Mouse (Mus musculus) hindbrain, embryonic 10.5 days (tissue): ENCODE results near the gene Chrnd. TPM values are rescaled to one million over a fixed set of nuclear protein-coding genes. Genes with fewer than 3 reads are reported as not detected.

Source experiments
- DNase-seq: peaks from one replicate; pipeline ENCODE4 v3.0.0-alpha.2; 2017; ENCODE audit warnings: low spot score
- H3K27ac ChIP-seq: fragments of 300-500 bp; sonication (generic); 2 replicates; pipeline ENCODE4 v1.5.1; 2016; ENCODE audit warnings: mild to moderate bottlenecking, moderate library complexity
- H3K27me3 ChIP-seq: fragments of 300-500 bp; sonication (generic); 2 replicates; pipeline ENCODE4 v1.6.1; 2016; ENCODE audit warnings: mild to moderate bottlenecking; ENCODE audit not compliant: poor library complexity, insufficient read depth, severe bottlenecking
- H3K36me3 ChIP-seq: fragments of 300-500 bp; sonication (generic); 2 replicates; pipeline ENCODE4 v1.6.1; 2016; ENCODE audit warnings: mild to moderate bottlenecking, moderate library complexity
- H3K4me1 ChIP-seq: fragments of 300-500 bp; sonication (generic); replicated peaks from 2 replicates; pipeline ENCODE4 v1.6.1; 2016; ENCODE audit warnings: mild to moderate bottlenecking
- H3K4me3 ChIP-seq: fragments of 300-500 bp; sonication (generic); 2 replicates; pipeline ENCODE4 v1.5.1; 2016; ENCODE audit warnings: mild to moderate bottlenecking, moderate library complexity
- H3K9me3 ChIP-seq: fragments of 300-500 bp; sonication (generic); 2 replicates; pipeline ENCODE4 v1.6.1; 2016; ENCODE audit warnings: mild to moderate bottlenecking, moderate library complexity
- WGBS: fragments of 180-500 bp; shearing (Covaris S2); methylation state at CpG from one replicate; pipeline ENCODE4 v1.1.7; 2016; 5-methylcytosine and 5-hydroxymethylcytosine counted together
- polyA plus RNA-seq: library from polyadenylated mRNA; unstranded; fragments of >200 nt; fragmentation: Nextera tagmentation; extraction: Ambion mirVana; gene quantifications from 2 replicates; pipeline ENCODE4 v1.2.1, GENCODE M21; 2016

Gene Chrnd
- polyA plus RNA-seq, 1 experiment from 2014 or later = not detected

DNA sequence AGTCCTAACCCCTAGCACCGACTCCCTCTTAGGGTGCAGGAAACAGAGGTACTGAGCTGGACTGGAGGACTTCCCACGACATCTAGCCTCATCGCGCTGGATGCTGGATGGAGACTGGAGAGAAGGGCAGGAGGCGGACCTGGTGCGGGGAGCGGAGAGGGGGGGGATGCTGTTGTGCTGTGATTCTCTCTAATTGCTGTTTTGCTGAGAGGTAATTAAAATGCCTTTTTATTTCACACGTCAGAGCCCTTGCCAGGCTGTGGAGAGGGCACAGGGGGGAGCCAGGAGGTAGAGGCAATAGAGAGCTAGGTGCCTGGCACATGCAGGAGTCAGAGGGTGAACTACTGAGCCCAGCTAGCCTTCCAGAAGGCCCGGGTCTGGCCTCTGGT, 25.6 kb upstream of the Chrnd start:
- WGBS = 56% methylated on average over 9 of the region's 9 CpGs
- Histone ChIP-seq H3K4me3 (no peak overlapping the region), H3K4me1 (peaks cover 18% of the 10 kb centered on the region), H3K27ac (peak overlapping the region; percentile 35; the same call in 1 of the 2 replicates), H3K9me3 (no peaks in the 10 kb centered on the region), H3K27me3 (peaks cover 69% of the 10 kb centered on the region), H3K36me3 (no peaks in the 10 kb centered on the region)
- DNase-seq = no peak

DNA sequence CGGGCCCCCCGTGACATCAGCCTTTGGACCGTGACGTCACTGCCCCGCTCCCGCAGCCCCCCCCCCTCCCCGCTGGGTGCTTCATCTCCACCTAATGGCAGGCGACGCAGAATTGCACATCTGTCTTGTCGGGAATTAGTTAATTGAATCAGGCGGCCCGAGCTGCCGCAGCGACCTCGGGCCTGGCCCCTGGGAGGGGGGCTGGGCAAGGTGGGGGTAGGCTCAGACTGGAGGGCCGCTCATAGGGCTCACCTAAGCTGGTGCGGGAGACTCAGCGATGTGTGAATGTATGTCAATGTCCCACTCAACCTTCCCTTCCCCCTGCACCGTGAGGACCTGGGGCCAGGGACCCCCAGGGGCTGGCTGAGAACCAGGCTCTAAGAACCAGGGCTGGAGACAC, 19.9 kb upstream of the Chrnd start:
- H3K36me3 ChIP-seq = no peaks in the 10 kb centered on the region
- peaks cover 85% of the 10 kb centered on the region for H3K27me3 ChIP-seq
- peak overlapping the region; percentile 62 for H3K27ac ChIP-seq
- H3K4me3 ChIP-seq = peak overlapping the region; percentile 16; the same call in 1 of the 2 replicates
- DNase-seq = peak; percentile 19
- WGBS = 14% methylated on average over 19 of the region's 19 CpGs
- H3K4me1 ChIP-seq = peaks cover 49% of the 10 kb centered on the region
- no peaks in the 10 kb centered on the region for H3K9me3 ChIP-seq

DNA sequence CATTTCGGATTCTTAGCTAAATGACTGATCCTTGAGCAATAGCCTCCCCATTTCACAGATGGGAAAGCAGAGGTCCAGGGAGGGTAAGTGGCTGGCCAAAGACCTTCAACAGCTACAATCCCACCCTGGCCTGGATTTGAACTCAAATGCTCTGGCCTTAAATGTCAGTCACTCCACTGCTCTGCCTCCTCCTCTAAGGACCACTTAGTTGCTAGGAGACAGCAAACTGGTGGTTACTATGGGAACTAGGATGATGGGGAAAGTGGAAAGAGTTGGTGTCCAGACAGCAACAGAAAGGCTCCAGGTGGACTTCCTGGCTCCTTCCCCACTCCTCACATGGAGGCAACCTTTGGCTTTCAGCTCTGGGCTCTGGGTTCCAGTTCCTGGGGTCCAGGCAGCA, 19.1 kb upstream of the Chrnd start:
- Histone ChIP-seq H3K4me1 (peaks cover 57% of the 10 kb centered on the region), H3K9me3 (no peaks in the 10 kb centered on the region), H3K4me3 (no peak overlapping the region), H3K36me3 (no peaks in the 10 kb centered on the region), H3K27me3 (peaks cover 81% of the 10 kb centered on the region), H3K27ac (no peak overlapping the region)
- 76% methylated on average over 1 of the region's 1 CpGs for WGBS
- no peak for DNase-seq

DNA sequence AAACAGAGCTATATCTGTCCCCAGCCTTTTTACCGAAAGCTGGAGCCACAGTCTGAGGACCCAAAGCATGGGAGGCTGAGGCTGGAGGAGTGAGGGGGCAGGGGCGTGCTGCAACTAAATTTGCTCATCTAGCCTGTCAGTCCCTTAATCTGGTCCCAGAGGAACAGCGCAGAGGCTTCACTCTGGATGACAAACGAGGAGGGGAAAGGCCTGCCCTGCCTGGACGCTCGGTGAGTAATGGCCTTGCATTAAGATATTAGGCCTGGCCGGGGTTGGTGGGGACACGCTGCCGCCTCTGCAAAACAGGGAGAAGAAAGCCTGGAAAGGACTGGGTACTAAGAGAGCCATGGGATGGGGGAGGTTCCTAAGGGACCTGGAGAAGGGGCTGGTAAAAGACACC, 18.1 kb upstream of the Chrnd start:
- no peaks in the 10 kb centered on the region for H3K36me3 ChIP-seq
- H3K27me3 ChIP-seq = peaks cover 76% of the 10 kb centered on the region
- peak overlapping the region; percentile 66 for H3K27ac ChIP-seq
- H3K4me3 ChIP-seq = no peak overlapping the region
- 49% methylated on average over 9 of the region's 9 CpGs for WGBS
- DNase-seq = peak; percentile 15
- peaks cover 59% of the 10 kb centered on the region for H3K4me1 ChIP-seq
- H3K9me3 ChIP-seq = no peaks in the 10 kb centered on the region

DNA sequence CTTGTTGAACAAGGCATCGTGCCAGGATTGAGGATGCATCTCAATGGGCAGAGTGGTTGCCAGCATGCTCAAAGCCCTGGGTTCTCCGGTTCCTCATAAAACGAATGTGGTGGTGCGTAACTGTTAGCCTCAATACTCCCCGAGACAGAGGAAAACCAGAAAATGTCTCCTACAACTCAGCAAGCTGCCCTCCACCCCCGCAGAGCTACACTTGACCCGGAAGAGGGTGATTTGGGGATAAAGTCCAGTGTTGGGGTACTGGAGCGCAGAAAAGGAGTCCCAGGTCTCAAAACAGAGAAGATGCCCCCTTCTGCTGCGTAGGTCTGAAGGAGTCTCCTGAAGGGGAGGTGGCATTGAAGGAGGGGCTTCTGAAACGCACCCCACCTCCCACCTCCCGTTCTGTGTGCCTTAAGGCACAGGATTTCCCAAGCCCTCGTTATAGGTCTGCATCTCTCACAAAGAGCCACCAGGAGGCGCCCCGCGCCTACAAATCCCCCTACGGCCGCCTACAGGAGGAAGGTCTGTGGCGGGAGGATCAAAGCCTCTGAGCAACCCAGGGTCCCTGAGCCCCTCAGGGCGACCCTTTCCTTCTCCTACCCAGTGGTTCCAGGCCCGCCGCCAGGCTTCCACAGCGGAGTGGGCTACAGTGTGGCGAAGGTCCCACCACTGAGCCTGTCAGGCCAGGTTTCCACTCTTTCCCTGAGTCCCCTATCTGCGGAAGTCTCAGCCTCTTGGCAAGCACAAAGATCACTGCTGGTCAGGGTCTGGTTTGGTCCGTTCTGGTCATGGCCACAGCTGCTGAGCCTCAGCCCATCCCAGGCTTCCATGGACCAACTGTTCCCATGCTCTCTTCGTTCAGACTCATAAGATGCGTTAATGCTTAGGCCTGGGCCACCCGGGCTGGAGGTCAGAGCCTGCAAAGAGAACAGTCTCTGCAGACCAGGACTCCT, 16.1 kb upstream of the Chrnd start:
- H3K9me3 ChIP-seq = no peaks in the 10 kb centered on the region
- peaks cover 68% of the 10 kb centered on the region for H3K27me3 ChIP-seq
- 25% methylated on average over 28 of the region's 28 CpGs for WGBS
- H3K4me1 ChIP-seq = peaks cover 58% of the 10 kb centered on the region
- H3K4me3 ChIP-seq = 0 out of 2 replicates have a peak overlapping the region, but pooled peaks have one; percentile 14
- no peaks in the 10 kb centered on the region for H3K36me3 ChIP-seq
- H3K27ac ChIP-seq = peak overlapping the region; percentile 50; the same call in 1 of the 2 replicates
- peak; percentile 82 for DNase-seq

DNA sequence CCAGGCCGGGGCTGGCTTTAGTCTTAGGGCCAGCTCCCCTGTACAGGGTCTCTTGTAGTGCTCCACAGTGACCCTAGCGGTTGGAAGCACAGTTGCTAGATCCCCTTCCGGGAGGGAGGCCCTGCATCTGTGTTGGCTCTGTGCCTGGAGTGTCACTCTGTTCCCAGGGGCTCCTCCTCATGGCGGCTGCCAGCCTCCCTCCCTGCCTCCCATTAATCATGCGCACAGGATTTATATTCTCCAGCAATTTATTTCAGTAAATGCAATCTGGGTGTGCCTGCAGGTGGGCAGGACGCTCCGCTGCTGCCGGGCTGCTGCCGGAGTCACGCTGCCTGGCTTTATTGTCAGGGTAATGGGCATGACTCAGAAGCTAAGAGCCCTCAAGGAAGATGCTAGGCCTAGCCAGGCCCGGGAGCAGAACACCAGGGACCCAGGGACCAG, 14.5 kb upstream of the Chrnd start:
- peak overlapping the region; percentile 3; the same call in 1 of the 2 replicates for H3K27ac ChIP-seq
- H3K4me1 ChIP-seq = peaks cover 42% of the 10 kb centered on the region
- H3K9me3 ChIP-seq = no peaks in the 10 kb centered on the region
- peak overlapping the region; percentile 18; the same call in 1 of the 2 replicates for H3K4me3 ChIP-seq
- H3K36me3 ChIP-seq = no peaks in the 10 kb centered on the region
- peak; percentile 69 for DNase-seq
- WGBS = 18% methylated on average over 11 of the region's 11 CpGs
- peaks cover 66% of the 10 kb centered on the region for H3K27me3 ChIP-seq

DNA sequence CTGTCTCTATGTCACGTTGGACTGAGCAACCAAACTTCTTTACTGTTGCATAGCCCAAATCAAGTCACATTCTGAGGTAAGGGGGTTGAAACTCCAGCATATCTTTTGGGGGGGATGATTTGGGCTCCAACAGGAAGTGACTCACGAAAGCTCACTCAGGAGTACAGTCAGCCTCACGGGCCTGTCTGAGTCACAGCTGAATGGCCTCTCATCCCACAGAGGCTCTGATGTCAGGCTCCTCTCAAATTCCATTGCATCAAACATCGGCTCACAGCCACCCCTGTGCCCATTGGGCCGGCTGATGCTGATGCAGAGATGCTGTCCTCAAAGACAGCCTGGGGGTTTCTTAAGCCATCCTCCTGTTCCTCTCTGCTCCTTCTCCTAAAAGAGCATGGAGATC, 9.5 kb upstream of the Chrnd start:
- Histone ChIP-seq H3K27me3 (peaks cover 74% of the 10 kb centered on the region), H3K4me1 (peaks cover 32% of the 10 kb centered on the region), H3K9me3 (no peaks in the 10 kb centered on the region), H3K36me3 (no peaks in the 10 kb centered on the region), H3K4me3 (no peak overlapping the region), H3K27ac (no peak overlapping the region)
- no peak for DNase-seq
- WGBS = 65% methylated on average over 5 of the region's 5 CpGs

DNA sequence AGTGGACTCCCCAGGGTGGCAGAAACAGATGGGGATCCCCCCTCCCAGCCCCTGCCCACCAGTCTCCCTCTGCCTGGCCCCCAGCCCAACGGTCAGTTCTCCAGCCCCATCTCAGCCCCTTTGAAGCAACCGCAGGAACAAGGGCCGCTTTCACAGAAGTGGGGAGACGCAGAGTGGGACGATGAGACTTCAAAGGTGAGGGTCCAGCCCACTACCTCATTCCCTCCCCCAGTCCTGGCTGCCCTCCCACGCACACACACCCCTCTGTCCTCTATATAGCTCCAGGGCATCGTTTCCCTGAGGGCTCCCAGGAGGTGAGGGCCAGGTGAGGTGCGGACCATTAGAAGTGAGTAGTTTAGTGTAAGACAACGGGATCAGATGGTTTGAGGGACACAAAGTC, 7.4 kb upstream of the Chrnd start, which contains the start of gene Prss56:
Prss56 (plus strand) TSS at position 301 of the 400 bp plus-strand sequence.
- WGBS = 55% methylated on average over 9 of the region's 9 CpGs
- Histone ChIP-seq H3K36me3 (no peaks in the 10 kb centered on the region), H3K4me3 (no peak within 1 kb of the TSS), H3K27ac (0 out of 2 replicates have a peak within 1 kb of the TSS, but pooled peaks have one; percentile 12), H3K9me3 (no peaks in the 10 kb centered on the region), H3K4me1 (peaks cover 40% of the 10 kb centered on the region), H3K27me3 (peaks cover 83% of the 10 kb centered on the region)
- DNase-seq = no peak

DNA sequence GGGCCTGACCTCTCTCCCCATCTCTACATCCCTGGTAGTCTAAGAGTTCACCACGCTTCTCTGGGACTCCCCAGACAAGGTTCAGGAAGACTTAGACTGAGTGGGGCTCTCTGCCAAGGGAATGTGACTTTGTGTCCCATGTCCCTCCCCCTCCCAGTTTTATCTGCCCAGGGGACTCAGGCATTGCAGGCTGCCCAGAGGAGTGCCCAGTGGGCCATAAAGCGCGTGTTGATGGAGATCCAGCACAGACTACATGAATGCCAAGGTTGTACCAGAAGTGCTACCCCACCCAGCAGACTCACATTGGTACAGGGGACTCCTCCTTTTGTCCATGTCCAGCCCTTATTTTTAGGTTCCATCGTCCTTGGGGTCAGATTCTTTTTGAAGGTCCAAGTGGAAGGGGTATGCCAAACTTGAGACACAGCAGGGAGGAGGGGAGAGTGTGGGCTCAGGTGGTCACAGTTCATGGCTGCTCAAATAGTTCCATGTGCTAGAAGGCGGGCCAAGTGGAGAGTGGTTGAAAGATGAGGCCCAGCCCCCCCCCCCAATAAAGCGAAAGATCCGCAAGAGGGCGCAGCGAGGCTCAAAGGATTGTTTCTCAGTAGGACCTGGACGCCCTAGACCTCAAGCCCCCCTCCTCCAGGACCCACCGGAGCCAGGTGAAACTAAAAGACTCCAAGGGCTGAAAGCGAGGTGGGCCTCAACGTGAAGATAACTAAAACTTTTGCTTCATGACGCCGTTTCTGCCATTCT, 6.2 kb upstream of the Chrnd start:
- 28% methylated on average over 15 of the region's 15 CpGs for WGBS
- peaks cover 95% of the 10 kb centered on the region for H3K27me3 ChIP-seq
- H3K36me3 ChIP-seq = no peaks in the 10 kb centered on the region
- H3K9me3 ChIP-seq = no peaks in the 10 kb centered on the region
- peak overlapping the region; percentile 7; the same call in 1 of the 2 replicates for H3K4me3 ChIP-seq
- no peak overlapping the region for H3K27ac ChIP-seq
- peak; percentile 17 for DNase-seq
- H3K4me1 ChIP-seq = peaks cover 40% of the 10 kb centered on the region

DNA sequence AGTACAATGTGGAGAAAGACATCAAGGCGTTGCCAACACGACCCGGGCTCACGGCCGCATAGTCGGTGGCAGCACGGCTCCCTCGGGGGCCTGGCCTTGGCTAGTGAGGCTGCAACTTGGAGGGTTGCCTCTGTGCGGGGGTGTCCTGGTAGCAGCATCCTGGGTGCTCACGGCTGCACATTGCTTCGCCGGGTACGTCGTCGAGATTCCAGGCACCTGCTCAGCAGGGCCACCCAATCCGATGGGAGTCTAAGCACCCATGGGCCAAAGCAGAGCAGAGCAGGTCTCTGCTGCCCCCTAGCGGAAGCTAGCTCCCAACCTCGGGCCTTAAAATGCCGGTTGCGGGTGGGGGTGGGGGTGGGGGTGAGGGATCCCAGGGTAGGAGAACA, 5.7 kb upstream of the Chrnd start:
- H3K36me3 ChIP-seq = no peaks in the 10 kb centered on the region
- WGBS = 13% methylated on average over 20 of the region's 20 CpGs
- peak; percentile 58 for DNase-seq
- no peaks in the 10 kb centered on the region for H3K9me3 ChIP-seq
- peaks cover 92% of the 10 kb centered on the region for H3K27me3 ChIP-seq
- H3K4me1 ChIP-seq = peaks cover 40% of the 10 kb centered on the region
- peak overlapping the region; percentile 7 for H3K4me3 ChIP-seq
- H3K27ac ChIP-seq = no peak overlapping the region

DNA sequence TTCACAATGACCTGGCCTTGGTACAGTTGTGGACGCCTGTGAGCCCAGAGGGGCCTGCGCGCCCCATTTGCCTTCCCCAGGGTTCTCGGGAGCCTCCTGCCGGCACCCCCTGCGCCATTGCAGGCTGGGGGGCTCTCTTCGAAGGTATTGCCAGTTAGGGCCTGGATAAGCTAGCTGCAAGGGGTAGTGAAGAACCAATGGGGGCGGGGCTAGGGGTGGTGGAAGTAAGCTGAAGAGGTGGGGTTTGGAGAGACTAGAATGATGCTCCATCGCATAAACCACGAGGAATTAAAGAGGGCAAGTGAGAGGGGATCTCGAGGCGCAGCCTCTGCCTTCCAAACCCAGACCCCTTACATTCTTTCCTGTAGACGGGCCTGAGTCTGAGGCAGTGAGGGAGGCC, 4.9 kb upstream of the Chrnd start:
- no peak for DNase-seq
- H3K4me3 ChIP-seq = peak overlapping the region; percentile 7; the same call in 1 of the 2 replicates
- peaks cover 87% of the 10 kb centered on the region for H3K27me3 ChIP-seq
- no peaks in the 10 kb centered on the region for H3K36me3 ChIP-seq
- no peaks in the 10 kb centered on the region for H3K9me3 ChIP-seq
- no peak overlapping the region for H3K27ac ChIP-seq
- 13% methylated on average over 13 of the region's 13 CpGs for WGBS
- H3K4me1 ChIP-seq = peaks cover 43% of the 10 kb centered on the region

DNA sequence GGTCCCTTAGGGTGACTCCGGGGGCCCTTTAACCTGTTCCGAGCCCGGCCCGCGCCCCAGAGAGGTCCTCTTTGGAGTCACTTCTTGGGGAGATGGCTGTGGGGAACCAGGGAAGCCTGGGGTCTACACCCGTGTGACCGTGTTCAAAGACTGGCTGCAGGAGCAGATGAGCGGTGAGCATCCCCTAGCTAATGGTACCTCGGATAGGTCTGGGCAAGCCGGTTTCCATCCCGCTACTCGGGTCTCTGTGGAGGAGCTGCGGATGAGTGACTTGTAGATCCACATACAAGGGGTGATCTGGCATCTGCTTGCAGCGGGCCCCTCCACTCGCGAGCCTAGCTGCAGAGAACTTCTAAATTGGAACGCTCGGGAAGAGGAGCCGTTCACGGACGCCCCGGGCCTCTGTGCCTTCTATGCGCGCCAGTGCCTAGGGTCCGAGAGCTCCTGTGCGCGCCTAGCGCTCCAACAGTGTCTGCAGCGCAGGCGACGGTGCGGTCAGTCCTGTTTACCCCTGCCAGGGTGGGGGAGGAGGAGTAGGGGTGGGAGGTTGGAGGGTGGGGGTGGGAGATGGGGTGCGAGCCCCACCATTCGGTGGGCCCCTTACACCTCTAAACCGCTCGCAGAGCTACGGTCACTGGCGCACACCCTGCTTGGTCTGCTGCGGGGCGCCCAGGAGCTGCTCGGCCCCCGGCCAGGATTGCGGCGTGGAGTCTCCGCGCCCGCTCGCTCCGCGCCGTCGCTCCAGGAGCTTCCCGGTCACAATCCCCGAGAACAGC, 4.0 kb upstream of the Chrnd start:
- 2% methylated on average over 54 of the region's 54 CpGs for WGBS
- H3K4me1 ChIP-seq = peaks cover 46% of the 10 kb centered on the region

More for the DNA sequence above, 4.0 kb upstream of the Chrnd start:
- DNase-seq = peak; percentile 65
- peaks cover 81% of the 10 kb centered on the region for H3K27me3 ChIP-seq
- H3K9me3 ChIP-seq = no peaks in the 10 kb centered on the region
- peak overlapping the region; percentile 66 for H3K4me3 ChIP-seq
- H3K36me3 ChIP-seq = no peaks in the 10 kb centered on the region
- peak overlapping the region; percentile 77 for H3K27ac ChIP-seq
